Mouse (Mus musculus): ENCODE results near the gene Bcat1. TPM values are rescaled to one million over a fixed set of nuclear protein-coding genes. Genes with fewer than 3 reads are reported as not detected.

Gene Bcat1
- polyA plus RNA-seq (2016; fragmentation: Nextera tagmentation; extraction: Ambion mirVana): 11.1 and 11.2 TPM in 2 replicates

DNA sequence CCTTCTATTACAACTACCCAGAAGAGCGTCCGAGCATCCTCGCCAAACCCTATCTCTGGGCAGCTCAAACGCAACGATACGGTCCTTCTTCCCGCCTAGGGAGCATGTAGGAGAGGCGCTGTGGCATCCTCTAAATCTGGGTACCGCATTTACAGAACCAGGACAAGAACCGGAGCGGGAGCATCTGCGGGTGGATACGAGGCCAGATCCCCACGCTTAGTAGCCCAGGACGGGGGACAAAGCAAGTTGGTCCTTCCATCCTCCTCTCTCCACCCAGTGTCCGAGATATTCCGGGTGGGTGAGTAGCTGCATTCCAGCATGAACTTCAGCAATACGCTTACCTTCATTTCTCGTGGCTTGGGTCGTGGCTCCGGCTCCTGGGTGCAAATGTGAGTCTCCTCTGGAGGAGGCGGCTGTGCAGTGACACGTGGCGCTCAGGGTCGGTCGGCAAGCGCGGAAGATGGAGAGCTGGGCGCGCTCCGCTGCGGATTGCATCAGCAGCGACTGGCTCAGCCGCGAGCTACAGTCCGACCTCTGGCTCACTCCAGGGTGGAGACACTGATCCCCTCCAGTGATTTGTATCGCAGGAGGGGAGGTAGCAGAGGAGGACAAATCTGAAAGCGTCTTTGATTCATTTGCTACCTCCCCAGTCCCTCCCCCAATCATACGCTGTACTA is at the start of gene Bcat1:
TSS of gene Bcat1 (minus strand) at position 637 of the 677 bp plus-strand sequence.
- ATAC-seq (ENCODE audit: insufficient number of reproducible peaks, low FRiP score): no peak
- H3K9me3 ChIP-seq (replicated peaks): no peaks in the 10 kb centered on the region
- H3K4me2 ChIP-seq: peak within 1 kb of the TSS; percentile 98
- no peak within 1 kb of the TSS for H3K27ac ChIP-seq (ENCODE audit: poor library complexity, severe bottlenecking)
- peak within 1 kb of the TSS; percentile 58 for H3K9ac ChIP-seq
- peak within 1 kb of the TSS; percentile 57 for H3K4me3 ChIP-seq
- peaks cover 11% of the 10 kb centered on the region for H3K4me1 ChIP-seq (replicated peaks)
- no peaks in the 10 kb centered on the region for H3K36me3 ChIP-seq
- peaks cover 35% of the 10 kb centered on the region for H3K27me3 ChIP-seq (replicated peaks)
- under 1% methylated on average over 39 of the region's 39 CpGs for WGBS

- Histone ChIP-seq H3K9ac (no peak overlapping the region), H3K4me3 (no peak overlapping the region), H3K9me3 (replicated peaks) (0 out of 2 replicates have a peak, but pooled peaks cover 3% of the 10 kb centered on the region), H3K4me2 (peak overlapping the region; percentile 23; the same call in 1 of the 2 replicates), H3K4me1 (replicated peaks) (peaks cover 34% of the 10 kb centered on the region), H3K27ac (ENCODE audit: poor library complexity, severe bottlenecking) (peak overlapping the region; percentile 89), H3K27me3 (replicated peaks) (no peaks in the 10 kb centered on the region), H3K36me3 (no peaks in the 10 kb centered on the region)
- ATAC-seq (ENCODE audit: insufficient number of reproducible peaks, low FRiP score): peak; percentile 33
- WGBS: 12% methylated on average over 7 of the region's 7 CpGs
Measured at GRCm38 (mm10) chr6:145125591-145126113, 49.7 kb upstream of the Bcat1 start.

GRCm38 (mm10) chr6:145124621-145125020 is 48.6 kb upstream of the Bcat1 start:
- Histone ChIP-seq H3K27me3 (replicated peaks) (no peaks in the 10 kb centered on the region), H3K27ac (ENCODE audit: poor library complexity, severe bottlenecking) (no peak overlapping the region; the same call in 1 of the 2 replicates), H3K9me3 (replicated peaks) (0 out of 2 replicates have a peak, but pooled peaks cover 3% of the 10 kb centered on the region), H3K4me2 (no peak overlapping the region), H3K4me1 (replicated peaks) (peaks cover 42% of the 10 kb centered on the region), H3K36me3 (no peaks in the 10 kb centered on the region), H3K9ac (no peak overlapping the region), H3K4me3 (no peak overlapping the region)
- no peak for ATAC-seq (ENCODE audit: insufficient number of reproducible peaks, low FRiP score)
- WGBS: 58% methylated on average over 1 of the region's 1 CpGs

GRCm38 (mm10) chr6:145123136-145124060 is 47.4 kb upstream of the Bcat1 start:
- no peak overlapping the region for H3K4me2 ChIP-seq
- H3K4me3 ChIP-seq: no peak overlapping the region
- peaks cover 42% of the 10 kb centered on the region for H3K4me1 ChIP-seq (replicated peaks)

GRCm38 (mm10) chr6:145122423-145123059 is 46.6 kb upstream of the Bcat1 start:
- Histone ChIP-seq H3K36me3 (no peaks in the 10 kb centered on the region), H3K27me3 (replicated peaks) (no peaks in the 10 kb centered on the region), H3K4me3 (no peak overlapping the region), H3K9ac (no peak overlapping the region), H3K4me1 (replicated peaks) (peaks cover 42% of the 10 kb centered on the region), H3K9me3 (replicated peaks) (no peaks in the 10 kb centered on the region), H3K27ac (ENCODE audit: poor library complexity, severe bottlenecking) (no peak overlapping the region), H3K4me2 (no peak overlapping the region)
- no peak for ATAC-seq (ENCODE audit: insufficient number of reproducible peaks, low FRiP score)
- WGBS: 61% methylated on average over 8 of the region's 8 CpGs

More at GRCm38 (mm10) chr6:145123136-145124060, 47.4 kb upstream of the Bcat1 start:
- Histone ChIP-seq H3K36me3 (no peaks in the 10 kb centered on the region), H3K27ac (ENCODE audit: poor library complexity, severe bottlenecking) (no peak overlapping the region), H3K27me3 (replicated peaks) (no peaks in the 10 kb centered on the region), H3K9ac (no peak overlapping the region), H3K9me3 (replicated peaks) (0 out of 2 replicates have a peak, but pooled peaks cover 3% of the 10 kb centered on the region)
- WGBS: 71% methylated on average over 11 of the region's 11 CpGs
- no peak for ATAC-seq (ENCODE audit: insufficient number of reproducible peaks, low FRiP score)

GRCm38 (mm10) chr6:145121590-145122420 is 45.8 kb upstream of the Bcat1 start:
- Histone ChIP-seq H3K4me3 (no peak overlapping the region), H3K9me3 (replicated peaks) (no peaks in the 10 kb centered on the region), H3K27ac (ENCODE audit: poor library complexity, severe bottlenecking) (no peak overlapping the region), H3K4me1 (replicated peaks) (peaks cover 42% of the 10 kb centered on the region), H3K36me3 (no peaks in the 10 kb centered on the region), H3K9ac (no peak overlapping the region), H3K4me2 (peak overlapping the region; percentile 35; the same call in 1 of the 2 replicates), H3K27me3 (replicated peaks) (no peaks in the 10 kb centered on the region)
- peak; percentile 30; the same call in 1 of the 2 replicates for ATAC-seq (ENCODE audit: insufficient number of reproducible peaks, low FRiP score)
- WGBS: 48% methylated on average over 21 of the region's 21 CpGs

DNA sequence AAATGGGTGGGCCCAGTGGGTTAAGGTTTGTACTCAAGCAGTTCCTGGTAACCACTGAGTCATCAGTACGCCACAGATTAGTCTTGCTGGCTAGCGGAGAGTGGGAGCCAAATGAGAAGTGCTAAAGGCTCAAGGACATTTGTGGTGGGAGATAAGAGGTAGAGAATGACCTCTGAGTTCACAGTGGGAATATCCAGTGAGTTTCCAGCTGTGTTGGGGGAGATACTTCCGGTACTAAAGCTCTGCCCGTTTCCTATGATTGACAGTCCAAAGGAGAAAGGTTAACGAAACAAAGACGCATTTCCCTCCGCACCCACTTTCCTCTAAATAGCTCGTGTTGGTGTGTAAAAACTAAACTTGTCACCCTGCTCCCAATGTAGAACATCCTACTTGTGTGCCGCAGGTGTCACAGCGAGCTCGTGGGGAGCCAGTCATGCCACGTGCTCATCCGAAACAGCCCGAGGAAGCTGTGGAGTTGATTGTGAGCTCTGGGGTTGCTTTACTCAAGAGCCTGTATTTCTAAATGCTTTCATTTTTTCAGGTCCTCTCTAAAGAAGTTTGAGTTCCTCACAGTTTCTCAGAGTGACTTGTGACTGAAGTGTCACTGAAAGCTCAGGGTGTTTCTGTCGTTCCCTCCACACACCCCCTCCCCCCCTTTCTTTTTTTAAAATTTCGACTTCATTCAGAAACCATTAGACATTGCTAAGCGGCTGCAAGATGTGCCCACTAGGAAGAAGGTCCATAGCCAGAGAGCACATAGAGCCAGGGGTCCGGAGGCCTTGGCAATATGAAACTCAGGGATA is 45.0 kb upstream of the Bcat1 start:
- Histone ChIP-seq H3K4me3 (no peak overlapping the region), H3K4me2 (peak overlapping the region; percentile 35), H3K4me1 (replicated peaks) (peaks cover 47% of the 10 kb centered on the region), H3K27me3 (replicated peaks) (no peaks in the 10 kb centered on the region), H3K36me3 (no peaks in the 10 kb centered on the region), H3K9me3 (replicated peaks) (no peaks in the 10 kb centered on the region), H3K27ac (ENCODE audit: poor library complexity, severe bottlenecking) (peak overlapping the region; percentile 28; the same call in 1 of the 2 replicates), H3K9ac (no peak overlapping the region)
- ATAC-seq (ENCODE audit: insufficient number of reproducible peaks, low FRiP score): peak; percentile 41; the same call in 1 of the 2 replicates
- 19% methylated on average over 18 of the region's 18 CpGs for WGBS

DNA sequence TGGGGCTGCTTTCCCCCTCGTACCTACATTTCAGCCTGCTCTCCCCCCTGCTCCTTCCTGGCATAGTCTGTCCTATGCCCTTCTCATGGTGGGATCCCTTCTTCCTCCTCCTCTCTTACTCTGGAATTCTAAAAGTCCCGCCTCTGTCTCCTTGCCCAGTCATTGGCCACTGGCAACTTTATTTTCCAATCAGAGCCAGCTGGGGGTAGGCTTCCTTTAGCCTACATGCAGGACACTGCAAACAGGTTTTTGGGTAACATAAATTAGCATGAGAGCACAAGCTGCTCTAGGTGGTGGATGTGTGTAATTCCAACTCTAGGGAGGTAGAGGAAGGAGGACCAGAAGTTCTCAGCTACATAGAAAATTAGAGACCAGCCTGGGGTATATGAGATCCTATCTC is 44.1 kb upstream of the Bcat1 start:
- Histone ChIP-seq H3K27me3 (replicated peaks) (no peaks in the 10 kb centered on the region), H3K36me3 (no peaks in the 10 kb centered on the region), H3K4me3 (no peak overlapping the region), H3K9me3 (replicated peaks) (no peaks in the 10 kb centered on the region), H3K4me1 (replicated peaks) (peaks cover 39% of the 10 kb centered on the region), H3K27ac (ENCODE audit: poor library complexity, severe bottlenecking) (no peak overlapping the region), H3K4me2 (no peak overlapping the region), H3K9ac (no peak overlapping the region)
- WGBS: 30% methylated on average over 2 of the region's 2 CpGs
- ATAC-seq (ENCODE audit: insufficient number of reproducible peaks, low FRiP score): no peak

DNA sequence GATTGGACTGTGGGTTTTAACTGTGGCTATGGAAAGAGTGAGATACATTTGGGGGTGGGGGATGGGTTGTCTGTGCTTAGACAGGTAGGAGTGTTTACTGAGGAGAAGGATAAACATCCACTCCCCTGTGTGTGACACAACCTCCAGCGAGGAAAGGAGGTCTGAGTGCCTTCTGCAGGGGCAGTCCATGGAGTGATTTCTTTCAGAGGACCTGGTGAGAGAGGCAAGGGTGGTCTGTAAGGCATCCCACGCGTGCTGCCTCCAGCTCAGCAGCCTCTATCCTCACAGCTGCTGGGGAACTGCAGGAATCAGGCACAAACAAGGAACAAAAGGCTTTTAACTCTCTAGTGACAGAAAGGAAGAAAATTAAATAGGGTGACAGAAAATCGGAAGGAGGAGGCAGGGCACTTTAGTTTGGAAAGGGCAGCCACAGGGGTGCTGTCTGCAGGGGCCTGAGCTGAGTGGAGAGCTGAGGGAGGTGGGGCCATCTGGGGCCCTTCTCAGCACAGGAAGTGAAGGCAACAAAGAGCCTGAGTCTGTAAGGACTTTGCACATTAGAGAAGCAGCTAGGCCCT is 40.2 kb upstream of the Bcat1 start:
- WGBS: 25% methylated on average over 4 of the region's 4 CpGs
- H3K36me3 ChIP-seq: no peaks in the 10 kb centered on the region
- H3K4me1 ChIP-seq (replicated peaks): peaks cover 22% of the 10 kb centered on the region
- peak; percentile 42; the same call in 1 of the 2 replicates for ATAC-seq (ENCODE audit: insufficient number of reproducible peaks, low FRiP score)
- no peak overlapping the region for H3K4me3 ChIP-seq
- no peak overlapping the region for H3K27ac ChIP-seq (ENCODE audit: poor library complexity, severe bottlenecking)
- H3K4me2 ChIP-seq: no peak overlapping the region
- peak overlapping the region; percentile 15; the same call in 1 of the 2 replicates for H3K9ac ChIP-seq
- no peaks in the 10 kb centered on the region for H3K9me3 ChIP-seq (replicated peaks)
- H3K27me3 ChIP-seq (replicated peaks): no peaks in the 10 kb centered on the region

Measured in heart, embryonic 12.5 days (tissue).